Mouse (Mus musculus): ENCODE results near the gene Slc23a2.

Gene Slc23a2

GRCm38 (mm10) chr2:132102505-132103130, 42.3 kb downstream of the Slc23a2 start:
- in situ Hi-C loops (cut with MboI, MseI): no loop called here

- in situ Hi-C loops (cut with MboI, MseI): no loop called here
Observed at GRCm38 (mm10) chr2:132098942-132099672, 45.8 kb downstream of the Slc23a2 start.

GRCm38 (mm10) chr2:132098365-132098764, 46.5 kb downstream of the Slc23a2 start:
- in situ Hi-C loops (cut with MboI, MseI): no loop called here

GRCm38 (mm10) chr2:132096582-132096981, 48.3 kb downstream of the Slc23a2 start:
- in situ Hi-C loops (cut with MboI, MseI): no loop called here

GRCm38 (mm10) chr2:132095821-132096220, 49.1 kb downstream of the Slc23a2 start:
- in situ Hi-C loops (cut with MboI, MseI): no loop called here

GRCm38 (mm10) chr2:132094441-132095230, 50.3 kb downstream of the Slc23a2 start:
- in situ Hi-C loops (cut with MboI, MseI): no loop called here

GRCm38 (mm10) chr2:132093739-132094138, 51.2 kb downstream of the Slc23a2 start:
- in situ Hi-C loops (cut with MboI, MseI): no loop called here

GRCm38 (mm10) chr2:132093298-132093697, 51.6 kb downstream of the Slc23a2 start:
- in situ Hi-C loops (cut with MboI, MseI): no loop called here

- in situ Hi-C loops (cut with MboI, MseI): no loop called here
Observed at GRCm38 (mm10) chr2:132092722-132093121, 52.2 kb downstream of the Slc23a2 start.

GRCm38 (mm10) chr2:132091749-132092148, 53.2 kb downstream of the Slc23a2 start:
- in situ Hi-C loops (cut with MboI, MseI): no loop called here

- in situ Hi-C loops (cut with MboI, MseI): no loop called here
Observed at GRCm38 (mm10) chr2:132084813-132085212, 60.1 kb downstream of the Slc23a2 start.

GRCm38 (mm10) chr2:132084396-132084795, 60.5 kb downstream of the Slc23a2 start:
- in situ Hi-C loops (cut with MboI, MseI): no loop called here

GRCm38 (mm10) chr2:132079139-132079538, 65.8 kb downstream of the Slc23a2 start:
- in situ Hi-C loops (cut with MboI, MseI): no loop called here

- in situ Hi-C loops (cut with MboI, MseI): no loop called here
Observed at GRCm38 (mm10) chr2:132073052-132073451, 71.9 kb downstream of the Slc23a2 start.

- in situ Hi-C loops (cut with MboI, MseI): no loop called here
Observed at GRCm38 (mm10) chr2:132069985-132070735, 74.7 kb downstream of the Slc23a2 start.

GRCm38 (mm10) chr2:132064185-132064831, 80.6 kb downstream of the Slc23a2 start:
- in situ Hi-C loops (cut with MboI, MseI): no loop called here

GRCm38 (mm10) chr2:132063776-132064175, 81.1 kb downstream of the Slc23a2 start:
- in situ Hi-C loops (cut with MboI, MseI): no loop called here

- in situ Hi-C loops (cut with MboI, MseI): no loop called here
Observed at GRCm38 (mm10) chr2:132061884-132062283, 83.0 kb downstream of the Slc23a2 start.

- in situ Hi-C loops (cut with MboI, MseI): no loop called here
Observed at GRCm38 (mm10) chr2:132059919-132060318, 85.0 kb downstream of the Slc23a2 start.

GRCm38 (mm10) chr2:132055349-132055753, 89.6 kb downstream of the Slc23a2 start:
- in situ Hi-C loops (cut with MboI, MseI): no loop called here

GRCm38 (mm10) chr2:132053824-132054223, 91.1 kb downstream of the Slc23a2 start:
- in situ Hi-C loops (cut with MboI, MseI): no loop called here

Measured in T-helper 2 cell (primary cell).